Mouse (Mus musculus) forebrain, embryonic 16.5 days (tissue): ENCODE measurements around the gene Insm1. TPM values are rescaled to one million over a fixed set of nuclear protein-coding genes. Genes with fewer than 3 reads are reported as not detected.

ENCODE experiments used
- ATAC-seq: fragments of 200-750 bp; cut with Nextera tagmentation; 2 replicates; pipeline ENCODE4 v1.8.0; 2017; ENCODE audit warnings: mild to moderate bottlenecking, moderate library complexity
- H3K27ac ChIP-seq: fragments of 300-500 bp; sonication (generic); 2 replicates; pipeline ENCODE4 v1.5.1; 2014; ENCODE audit warnings: low read length, control low read depth
- H3K27me3 ChIP-seq: fragments of 300-500 bp; sonication (generic); replicated peaks from 2 replicates; pipeline ENCODE4 v1.6.1; 2014; ENCODE audit warnings: low read length; ENCODE audit not compliant: control insufficient read depth, insufficient read depth
- H3K36me3 ChIP-seq: fragments of 300-500 bp; sonication (generic); 2 replicates; pipeline ENCODE4 v1.6.1; 2014; ENCODE audit not compliant: control insufficient read depth, insufficient read depth
- H3K4me1 ChIP-seq: fragments of 300-500 bp; sonication (generic); replicated peaks from 2 replicates; pipeline ENCODE4 v1.6.1; 2014; ENCODE audit warnings: low read length; ENCODE audit not compliant: control insufficient read depth, insufficient read depth
- H3K4me2 ChIP-seq: fragments of 300-500 bp; sonication (generic); 2 replicates; pipeline ENCODE4 v1.6.1; 2014; ENCODE audit warnings: mild to moderate bottlenecking, low read length, control low read depth
- H3K4me3 ChIP-seq: fragments of 300-500 bp; sonication (generic); replicated peaks from 2 replicates; pipeline ENCODE4 v1.5.1; 2014; ENCODE audit warnings: mild to moderate bottlenecking, low read length, control low read depth
- H3K9ac ChIP-seq: fragments of 300-500 bp; sonication (generic); replicated peaks from 2 replicates; pipeline ENCODE4 v1.6.1; 2014; ENCODE audit warnings: low read depth, low read length, control low read depth
- H3K9me3 ChIP-seq: fragments of 300-500 bp; sonication (generic); 2 replicates; pipeline ENCODE4 v1.6.1; 2016; ENCODE audit warnings: low read length; ENCODE audit not compliant: control insufficient read depth
- WGBS: fragments of 180-500 bp; shearing (Covaris S2); extraction: QIAGEN DNeasy Blood & Tissue Kit; methylation state at CpG from one replicate; pipeline ENCODE4 v1.1.7; 2014; 5-methylcytosine and 5-hydroxymethylcytosine counted together
- polyA plus RNA-seq: library from polyadenylated mRNA; unstranded; fragments of >200 nt; fragmentation: Nextera tagmentation; extraction: Ambion mirVana; gene quantifications from 2 replicates; pipeline ENCODE4 v1.2.1, GENCODE M21; 2015

Insm1 gene
- polyA plus RNA-seq = 9.1 and 11.8 TPM in 2 replicates

GRCm38 (mm10) chr2:146221076-146221928 is at the start of gene Insm1:
Insm1 (plus strand) TSS chr2:146221921.
- Histone ChIP-seq H3K36me3 (no peaks in the 10 kb centered on the region), H3K27me3 (no peaks in the 10 kb centered on the region), H3K4me2 (peak within 1 kb of the TSS; percentile 86), H3K9me3 (no peaks in the 10 kb centered on the region), H3K4me1 (peaks cover 59% of the 10 kb centered on the region), H3K4me3 (peak within 1 kb of the TSS; percentile 91), H3K27ac (peak within 1 kb of the TSS; percentile 98), H3K9ac (peak within 1 kb of the TSS; percentile 98)
- ATAC-seq = peak; percentile 62
- WGBS = under 1% methylated on average over 82 of the region's 86 CpGs

GRCm38 (mm10) chr2:146172106-146172505 is 49.6 kb upstream of the Insm1 start:
- ATAC-seq = no peak

GRCm38 (mm10) chr2:146174173-146174572 is 47.5 kb upstream of the Insm1 start:
- Histone ChIP-seq H3K4me3 (no peak overlapping the region), H3K4me1 (peaks cover 12% of the 10 kb centered on the region), H3K9me3 (no peaks in the 10 kb centered on the region), H3K27ac (no peak overlapping the region; the same call in 1 of the 2 replicates), H3K9ac (no peak overlapping the region), H3K4me2 (no peak overlapping the region), H3K36me3 (no peaks in the 10 kb centered on the region), H3K27me3 (no peaks in the 10 kb centered on the region)
- 56% methylated on average over 7 of the region's 7 CpGs for WGBS
- peak; percentile 96 for ATAC-seq

More at GRCm38 (mm10) chr2:146172106-146172505, 49.6 kb upstream of the Insm1 start:
- H3K36me3 ChIP-seq = no peaks in the 10 kb centered on the region
- peaks cover 21% of the 10 kb centered on the region for H3K4me1 ChIP-seq
- H3K9ac ChIP-seq = no peak overlapping the region
- H3K4me2 ChIP-seq = no peak overlapping the region
- H3K9me3 ChIP-seq = no peaks in the 10 kb centered on the region
- 14% methylated on average over 4 of the region's 4 CpGs for WGBS
- H3K27me3 ChIP-seq = no peaks in the 10 kb centered on the region
- no peak overlapping the region for H3K4me3 ChIP-seq
- H3K27ac ChIP-seq = no peak overlapping the region

- H3K4me1 ChIP-seq = peaks cover 13% of the 10 kb centered on the region
- no peaks in the 10 kb centered on the region for H3K36me3 ChIP-seq
- no peak overlapping the region for H3K4me3 ChIP-seq
- H3K9me3 ChIP-seq = no peaks in the 10 kb centered on the region
- H3K27me3 ChIP-seq = no peaks in the 10 kb centered on the region
- 84% methylated on average over 1 of the region's 1 CpGs for WGBS
- no peak overlapping the region for H3K4me2 ChIP-seq
- ATAC-seq = no peak
- H3K9ac ChIP-seq = no peak overlapping the region
- H3K27ac ChIP-seq = no peak overlapping the region
Measured at GRCm38 (mm10) chr2:146178718-146179117, 43.0 kb upstream of the Insm1 start.

- H3K27ac ChIP-seq = peak overlapping the region; percentile 25; the same call in 1 of the 2 replicates
- H3K9me3 ChIP-seq = no peaks in the 10 kb centered on the region
- peak overlapping the region; percentile 1 for H3K4me2 ChIP-seq
- WGBS = 43% methylated on average over 24 of the region's 24 CpGs
- H3K4me1 ChIP-seq = peaks cover 18% of the 10 kb centered on the region
- H3K27me3 ChIP-seq = no peaks in the 10 kb centered on the region
- ATAC-seq = peak; percentile 64
- H3K4me3 ChIP-seq = no peak overlapping the region
- H3K36me3 ChIP-seq = no peaks in the 10 kb centered on the region
- H3K9ac ChIP-seq = peak overlapping the region; percentile 23
Measured at GRCm38 (mm10) chr2:146183830-146184793, 37.6 kb upstream of the Insm1 start.

GRCm38 (mm10) chr2:146196126-146196525 is 25.6 kb upstream of the Insm1 start:
- Histone ChIP-seq H3K4me2 (no peak overlapping the region), H3K9ac (no peak overlapping the region), H3K9me3 (no peaks in the 10 kb centered on the region), H3K36me3 (no peaks in the 10 kb centered on the region), H3K4me3 (no peak overlapping the region), H3K27ac (no peak overlapping the region), H3K4me1 (no peaks in the 10 kb centered on the region), H3K27me3 (no peaks in the 10 kb centered on the region)
- 85% methylated on average over 11 of the region's 11 CpGs for WGBS
- no peak for ATAC-seq

GRCm38 (mm10) chr2:146197947-146198346 is 23.8 kb upstream of the Insm1 start:
- no peak overlapping the region for H3K9ac ChIP-seq
- no peaks in the 10 kb centered on the region for H3K27me3 ChIP-seq
- no peak for ATAC-seq
- H3K36me3 ChIP-seq = no peaks in the 10 kb centered on the region
- no peak overlapping the region for H3K4me2 ChIP-seq
- WGBS = 82% methylated on average over 7 of the region's 7 CpGs
- H3K4me3 ChIP-seq = no peak overlapping the region
- H3K4me1 ChIP-seq = no peaks in the 10 kb centered on the region
- H3K9me3 ChIP-seq = no peaks in the 10 kb centered on the region
- H3K27ac ChIP-seq = no peak overlapping the region

- no peaks in the 10 kb centered on the region for H3K36me3 ChIP-seq
- 38% methylated on average over 4 of the region's 4 CpGs for WGBS
- H3K9ac ChIP-seq = no peak overlapping the region
- no peaks in the 10 kb centered on the region for H3K9me3 ChIP-seq
- H3K4me3 ChIP-seq = no peak overlapping the region
- peaks cover 16% of the 10 kb centered on the region for H3K4me1 ChIP-seq
- ATAC-seq = no peak
- no peaks in the 10 kb centered on the region; the same call in 1 of the 2 replicates for H3K27me3 ChIP-seq
- no peak overlapping the region for H3K4me2 ChIP-seq
- no peak overlapping the region for H3K27ac ChIP-seq
Measured at GRCm38 (mm10) chr2:146210968-146211367, 10.8 kb upstream of the Insm1 start.

GRCm38 (mm10) chr2:146214715-146215114 is 7.0 kb upstream of the Insm1 start:
- under 1% methylated on average over 9 of the region's 9 CpGs for WGBS
- Histone ChIP-seq H3K27me3 (no peaks in the 10 kb centered on the region; the same call in 1 of the 2 replicates), H3K9ac (no peak overlapping the region), H3K9me3 (no peaks in the 10 kb centered on the region), H3K36me3 (no peaks in the 10 kb centered on the region), H3K4me2 (no peak overlapping the region), H3K27ac (no peak overlapping the region), H3K4me1 (peaks cover 49% of the 10 kb centered on the region), H3K4me3 (no peak overlapping the region)
- peak; percentile 43 for ATAC-seq
